Mouse (Mus musculus): ENCODE measurements around the gene Tcf7l2. TPM values are rescaled to one million over a fixed set of nuclear protein-coding genes. Genes with fewer than 3 reads are reported as not detected.

Tcf7l2 gene
- 96.2 and 105 TPM in 2 replicates for polyA plus RNA-seq (2016; fragmentation: Nextera tagmentation; extraction: Ambion mirVana)

DNA sequence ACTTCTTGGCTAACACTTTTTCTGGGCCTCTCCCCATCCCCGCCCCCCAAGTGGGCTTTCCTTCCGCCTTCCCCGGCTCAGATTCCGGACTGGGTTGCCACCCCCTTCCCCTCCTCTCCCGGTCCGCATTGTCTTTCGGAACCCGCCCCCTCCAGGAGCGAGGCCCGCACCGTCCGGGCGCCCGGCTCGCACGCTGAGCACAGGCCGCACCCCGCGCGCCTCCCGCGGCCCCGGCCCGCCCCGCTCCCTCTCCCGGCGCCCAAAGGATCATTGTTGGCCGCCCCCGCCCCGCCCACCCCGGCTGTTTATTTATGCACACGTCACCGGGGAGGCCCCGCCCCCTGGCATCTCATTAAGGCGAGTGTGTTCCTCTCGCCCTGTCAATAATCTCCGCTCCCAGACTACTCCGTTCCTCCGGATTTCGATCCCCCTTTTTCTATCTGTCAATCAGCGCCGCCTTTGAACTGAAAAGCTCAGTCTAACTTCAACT lies at the start of gene Tcf7l2:
Gene Tcf7l2, plus strand, starts transcription at position 382 of the 490 bp plus-strand sequence.
- DNase-seq (ENCODE audit: extremely low spot score, low spot score): peak; percentile 93
- H3K9me3 ChIP-seq: no peaks in the 10 kb centered on the region
- H3K27me3 ChIP-seq (ENCODE audit: poor library complexity, severe bottlenecking): 0 out of 2 replicates have a peak, but pooled peaks cover 3% of the 10 kb centered on the region
- peak within 1 kb of the TSS; percentile 95 for H3K4me3 ChIP-seq
- H3K4me1 ChIP-seq: peaks cover 56% of the 10 kb centered on the region
- WGBS: under 1% methylated on average over 42 of the region's 42 CpGs
- H3K27ac ChIP-seq: peak within 1 kb of the TSS; percentile 100
- H3K36me3 ChIP-seq (replicated peaks): no peaks in the 10 kb centered on the region

DNA sequence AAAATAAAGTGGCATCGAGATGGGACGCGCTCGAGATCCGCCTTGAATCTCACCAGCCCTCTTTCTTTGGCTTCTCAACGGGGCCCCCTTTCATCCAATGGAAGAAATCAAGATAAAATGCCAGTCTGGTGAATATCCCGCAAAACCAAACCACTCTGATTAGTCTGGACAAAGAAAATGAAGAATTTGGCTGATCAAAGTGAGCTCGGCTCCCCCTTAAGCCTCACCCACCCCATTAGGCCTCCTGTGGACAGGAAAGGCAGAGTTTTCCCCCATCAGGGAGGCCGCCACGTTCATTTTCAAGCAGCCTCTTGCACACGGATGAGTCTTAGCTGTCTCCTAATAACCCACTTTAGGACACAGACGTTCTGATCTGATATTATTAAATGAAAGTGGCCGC lies 47.0 kb upstream of the Tcf7l2 start:
- 0 out of 2 replicates have a peak overlapping the region, but pooled peaks have one; percentile 44 for H3K27ac ChIP-seq
- no peaks in the 10 kb centered on the region for H3K9me3 ChIP-seq
- H3K4me3 ChIP-seq: peak overlapping the region; percentile 24; the same call in 1 of the 2 replicates
- no peak for DNase-seq (ENCODE audit: extremely low spot score, low spot score)
- peaks cover 72% of the 10 kb centered on the region for H3K27me3 ChIP-seq (ENCODE audit: poor library complexity, severe bottlenecking)
- 15% methylated on average over 13 of the region's 13 CpGs for WGBS
- peaks cover 13% of the 10 kb centered on the region for H3K4me1 ChIP-seq
- no peaks in the 10 kb centered on the region for H3K36me3 ChIP-seq (replicated peaks)

- Histone ChIP-seq H3K9me3 (no peaks in the 10 kb centered on the region), H3K36me3 (replicated peaks) (no peaks in the 10 kb centered on the region), H3K27me3 (ENCODE audit: poor library complexity, severe bottlenecking) (peaks cover 80% of the 10 kb centered on the region), H3K4me3 (no peak overlapping the region), H3K27ac (no peak overlapping the region), H3K4me1 (peaks cover 17% of the 10 kb centered on the region)
- DNase-seq (ENCODE audit: extremely low spot score, low spot score): no peak
- WGBS: 79% methylated on average over 10 of the region's 10 CpGs
Measured at GRCm38 (mm10) chr19:55695418-55695817, 46.2 kb upstream of the Tcf7l2 start.

DNA sequence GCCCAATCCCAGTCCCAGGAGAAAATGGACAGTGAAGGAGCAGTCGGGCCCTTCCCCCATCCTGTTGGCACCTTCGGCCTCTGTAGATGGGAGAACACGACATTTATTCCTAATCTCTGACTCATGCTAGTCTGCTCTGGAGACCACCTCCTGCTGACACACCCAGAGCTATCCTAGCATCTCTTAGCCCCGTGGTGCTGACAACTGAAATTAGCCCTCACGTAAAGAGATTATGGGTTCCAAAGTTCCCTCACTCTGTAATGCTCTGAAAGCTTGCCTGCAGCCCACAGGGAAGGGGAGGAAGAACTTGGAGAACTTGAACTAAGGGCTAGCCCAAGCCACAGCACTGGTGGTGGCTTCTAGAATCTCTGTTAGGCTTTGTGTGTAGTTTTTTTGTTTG lies 42.7 kb upstream of the Tcf7l2 start:
- WGBS: 79% methylated on average over 5 of the region's 5 CpGs
- Histone ChIP-seq H3K27ac (no peak overlapping the region), H3K36me3 (replicated peaks) (no peaks in the 10 kb centered on the region), H3K4me1 (peaks cover 31% of the 10 kb centered on the region), H3K4me3 (no peak overlapping the region), H3K9me3 (no peaks in the 10 kb centered on the region), H3K27me3 (ENCODE audit: poor library complexity, severe bottlenecking) (peaks cover 77% of the 10 kb centered on the region)
- no peak for DNase-seq (ENCODE audit: extremely low spot score, low spot score)

- Histone ChIP-seq H3K27me3 (ENCODE audit: poor library complexity, severe bottlenecking) (peaks cover 70% of the 10 kb centered on the region), H3K9me3 (no peaks in the 10 kb centered on the region), H3K4me1 (peaks cover 29% of the 10 kb centered on the region), H3K27ac (no peak overlapping the region), H3K36me3 (replicated peaks) (no peaks in the 10 kb centered on the region), H3K4me3 (no peak overlapping the region)
- no peak for DNase-seq (ENCODE audit: extremely low spot score, low spot score)
- WGBS: 52% methylated on average over 6 of the region's 6 CpGs
Measured at GRCm38 (mm10) chr19:55700214-55700568, 41.4 kb upstream of the Tcf7l2 start.

DNA sequence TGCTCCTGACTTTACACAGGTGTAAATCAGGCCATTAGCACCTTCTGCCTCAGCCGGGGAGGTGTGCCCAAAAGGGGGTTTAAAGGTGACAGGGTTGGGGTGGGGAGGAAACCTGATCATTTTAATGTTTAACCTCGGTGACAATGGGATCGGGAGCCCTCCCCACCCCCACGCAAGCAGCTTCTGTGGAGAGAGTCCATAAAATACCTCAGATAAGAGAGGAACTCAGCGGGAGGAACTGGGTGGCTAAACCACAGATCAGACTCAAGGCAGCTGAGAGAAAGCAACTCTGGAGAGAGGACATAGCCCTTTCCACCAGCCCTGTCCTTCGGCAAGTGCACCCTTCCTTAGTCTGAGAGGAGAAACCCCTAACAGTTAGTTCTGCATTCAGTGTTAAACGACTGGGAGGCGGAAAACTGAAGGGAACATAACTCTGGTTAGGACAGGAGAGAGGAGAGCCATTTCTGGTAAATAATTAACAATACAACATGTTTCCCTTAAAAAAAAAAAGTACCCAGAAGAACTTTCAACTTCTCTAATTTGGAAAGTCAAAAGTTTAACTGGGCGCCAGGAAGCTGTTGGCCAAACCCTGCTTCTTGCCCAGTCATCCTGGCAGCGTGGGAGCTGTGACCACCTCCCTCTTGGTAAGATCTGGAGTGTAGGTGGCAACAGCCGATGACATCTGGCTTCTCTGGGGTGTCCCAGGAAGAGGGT lies 40.9 kb upstream of the Tcf7l2 start:
- WGBS: 71% methylated on average over 11 of the region's 11 CpGs
- Histone ChIP-seq H3K27ac (no peak overlapping the region), H3K36me3 (replicated peaks) (no peaks in the 10 kb centered on the region), H3K9me3 (no peaks in the 10 kb centered on the region), H3K4me3 (no peak overlapping the region), H3K4me1 (peaks cover 29% of the 10 kb centered on the region), H3K27me3 (ENCODE audit: poor library complexity, severe bottlenecking) (peaks cover 69% of the 10 kb centered on the region)
- DNase-seq (ENCODE audit: extremely low spot score, low spot score): no peak

- H3K36me3 ChIP-seq (replicated peaks): no peaks in the 10 kb centered on the region
- 91% methylated on average over 9 of the region's 9 CpGs for WGBS
- no peak overlapping the region for H3K27ac ChIP-seq
- H3K9me3 ChIP-seq: no peaks in the 10 kb centered on the region
- H3K4me1 ChIP-seq: peaks cover 31% of the 10 kb centered on the region
- no peak overlapping the region for H3K4me3 ChIP-seq
- peaks cover 71% of the 10 kb centered on the region for H3K27me3 ChIP-seq (ENCODE audit: poor library complexity, severe bottlenecking)
- no peak for DNase-seq (ENCODE audit: extremely low spot score, low spot score)
Measured at GRCm38 (mm10) chr19:55701283-55701633, 40.4 kb upstream of the Tcf7l2 start.

DNA sequence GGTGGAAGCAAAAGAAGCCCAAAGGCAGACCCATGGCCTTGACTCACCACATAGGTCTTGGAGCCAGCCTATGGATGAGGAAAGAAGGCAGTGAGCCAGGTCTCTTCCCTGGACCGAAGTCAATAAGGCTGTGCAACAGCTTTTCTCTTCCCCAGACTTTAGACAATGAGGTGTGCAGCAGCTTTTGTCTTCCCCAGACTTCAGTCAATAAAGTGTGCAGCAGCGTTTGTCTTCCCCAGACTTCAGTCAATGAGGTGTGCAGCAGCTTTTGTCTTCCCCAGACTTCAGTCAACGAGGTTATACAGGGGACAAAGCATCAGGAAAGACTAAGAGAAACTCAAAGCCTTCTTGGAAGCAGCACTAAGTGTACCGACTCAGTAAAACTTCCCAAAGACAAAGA lies 39.5 kb upstream of the Tcf7l2 start:
- no peak overlapping the region for H3K27ac ChIP-seq
- no peak for DNase-seq (ENCODE audit: extremely low spot score, low spot score)
- peaks cover 73% of the 10 kb centered on the region for H3K27me3 ChIP-seq (ENCODE audit: poor library complexity, severe bottlenecking)
- 79% methylated on average over 4 of the region's 4 CpGs for WGBS
- H3K4me1 ChIP-seq: peaks cover 36% of the 10 kb centered on the region
- H3K36me3 ChIP-seq (replicated peaks): no peaks in the 10 kb centered on the region
- no peak overlapping the region for H3K4me3 ChIP-seq
- H3K9me3 ChIP-seq: no peaks in the 10 kb centered on the region

DNA sequence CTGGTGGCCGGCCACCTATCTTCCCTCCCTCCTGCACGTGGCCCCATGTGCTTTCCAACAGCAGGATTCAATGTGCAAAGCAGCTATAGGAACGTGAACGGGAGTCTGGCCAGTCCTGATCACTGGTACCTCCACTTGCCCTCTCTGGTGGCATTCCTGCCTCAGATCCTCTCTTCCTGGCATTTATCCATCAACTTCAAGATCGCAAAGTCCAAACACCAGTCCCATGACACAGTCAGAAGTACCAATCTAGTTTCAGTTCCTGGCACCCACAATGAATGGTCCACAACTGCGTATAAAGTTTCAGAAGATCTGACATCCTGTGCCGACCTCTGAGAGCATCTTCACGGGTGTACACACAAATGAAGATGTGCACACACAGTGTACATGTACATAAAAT lies 38.9 kb upstream of the Tcf7l2 start:
- Histone ChIP-seq H3K4me1 (peaks cover 36% of the 10 kb centered on the region), H3K27me3 (ENCODE audit: poor library complexity, severe bottlenecking) (peaks cover 73% of the 10 kb centered on the region), H3K4me3 (no peak overlapping the region), H3K27ac (0 out of 2 replicates have a peak overlapping the region, but pooled peaks have one; percentile 15), H3K36me3 (replicated peaks) (no peaks in the 10 kb centered on the region), H3K9me3 (no peaks in the 10 kb centered on the region)
- no peak for DNase-seq (ENCODE audit: extremely low spot score, low spot score)
- 89% methylated on average over 8 of the region's 8 CpGs for WGBS

DNA sequence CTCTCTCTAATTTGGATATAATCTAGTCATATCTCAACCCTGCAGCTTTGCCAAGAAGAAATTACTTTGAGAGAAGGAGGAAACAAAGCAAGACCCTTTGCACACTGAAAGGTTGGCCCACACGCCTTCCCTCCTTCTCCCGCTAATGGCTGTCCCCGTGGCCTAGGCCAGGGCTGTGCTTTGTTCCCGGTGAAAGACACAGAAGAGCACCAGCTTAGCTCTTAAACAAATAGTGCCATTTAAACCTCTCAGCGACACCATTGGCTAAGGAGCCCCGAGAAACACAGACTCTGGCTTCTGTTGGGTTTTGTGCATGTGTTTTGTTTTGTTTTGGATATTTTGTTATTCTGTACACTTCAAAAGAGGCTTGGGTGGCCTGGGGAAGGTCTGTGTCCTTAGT lies 37.5 kb upstream of the Tcf7l2 start:
- Histone ChIP-seq H3K4me3 (no peak overlapping the region), H3K36me3 (replicated peaks) (no peaks in the 10 kb centered on the region), H3K27ac (peak overlapping the region; percentile 67), H3K4me1 (peaks cover 36% of the 10 kb centered on the region), H3K9me3 (no peaks in the 10 kb centered on the region), H3K27me3 (ENCODE audit: poor library complexity, severe bottlenecking) (peaks cover 62% of the 10 kb centered on the region)
- no peak for DNase-seq (ENCODE audit: extremely low spot score, low spot score)
- 47% methylated on average over 6 of the region's 6 CpGs for WGBS

DNA sequence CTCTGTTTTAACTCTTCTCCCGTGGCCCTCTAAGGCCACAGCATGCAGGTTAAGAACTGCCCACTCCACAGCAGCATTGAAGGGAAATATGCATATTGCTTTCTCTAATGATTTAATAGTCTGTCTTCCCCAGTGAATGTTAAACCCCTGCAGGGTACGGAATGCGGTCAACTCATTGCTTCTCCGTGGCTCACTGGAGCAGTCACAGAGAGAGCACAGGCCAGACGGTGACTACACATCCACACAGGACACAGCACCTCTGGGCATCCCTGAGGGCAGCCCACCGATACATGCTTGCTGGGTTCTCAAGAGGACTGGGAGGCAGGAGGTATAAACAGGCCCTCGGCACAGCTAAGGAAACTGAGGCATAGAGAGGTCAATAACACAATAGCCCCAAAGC lies 35.3 kb upstream of the Tcf7l2 start:
- H3K9me3 ChIP-seq: no peaks in the 10 kb centered on the region
- peaks cover 29% of the 10 kb centered on the region for H3K4me1 ChIP-seq
- H3K36me3 ChIP-seq (replicated peaks): no peaks in the 10 kb centered on the region
- no peak overlapping the region for H3K4me3 ChIP-seq
- WGBS: 85% methylated on average over 7 of the region's 7 CpGs
- H3K27me3 ChIP-seq (ENCODE audit: poor library complexity, severe bottlenecking): peaks cover 47% of the 10 kb centered on the region
- no peak overlapping the region for H3K27ac ChIP-seq
- DNase-seq (ENCODE audit: extremely low spot score, low spot score): no peak

DNA sequence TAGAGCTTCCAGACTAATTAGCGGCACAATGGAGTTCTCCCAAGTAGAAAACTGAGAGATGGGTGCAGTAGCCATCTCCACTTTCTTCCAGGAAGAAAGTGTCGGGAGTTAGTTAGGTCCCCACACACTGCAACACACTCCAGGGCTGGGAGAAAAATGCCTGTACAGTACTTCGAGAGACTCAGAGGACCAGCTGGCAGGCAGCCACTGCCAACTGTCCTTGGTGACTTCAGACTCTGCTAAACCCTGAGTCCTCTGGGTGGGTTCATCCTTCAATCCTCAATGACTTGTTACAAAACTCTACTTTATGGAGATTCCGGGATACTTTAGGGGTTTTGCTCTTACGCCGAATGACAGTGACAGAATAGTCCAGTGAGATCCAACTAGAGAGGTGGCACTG lies 34.8 kb upstream of the Tcf7l2 start:
- H3K36me3 ChIP-seq (replicated peaks): no peaks in the 10 kb centered on the region
- H3K9me3 ChIP-seq: no peaks in the 10 kb centered on the region
- DNase-seq (ENCODE audit: extremely low spot score, low spot score): no peak
- peaks cover 43% of the 10 kb centered on the region; the same call in 1 of the 2 replicates for H3K27me3 ChIP-seq (ENCODE audit: poor library complexity, severe bottlenecking)
- WGBS: 93% methylated on average over 6 of the region's 6 CpGs
- H3K4me1 ChIP-seq: peaks cover 29% of the 10 kb centered on the region
- H3K27ac ChIP-seq: no peak overlapping the region
- no peak overlapping the region for H3K4me3 ChIP-seq

- 75% methylated on average over 8 of the region's 8 CpGs for WGBS
- H3K9me3 ChIP-seq: no peaks in the 10 kb centered on the region
- DNase-seq (ENCODE audit: extremely low spot score, low spot score): no peak
- H3K4me3 ChIP-seq: no peak overlapping the region
- peaks cover 27% of the 10 kb centered on the region for H3K4me1 ChIP-seq
- H3K36me3 ChIP-seq (replicated peaks): no peaks in the 10 kb centered on the region
- peaks cover 37% of the 10 kb centered on the region; the same call in 1 of the 2 replicates for H3K27me3 ChIP-seq (ENCODE audit: poor library complexity, severe bottlenecking)
- H3K27ac ChIP-seq: no peak overlapping the region
Measured at GRCm38 (mm10) chr19:55708031-55708554, 33.5 kb upstream of the Tcf7l2 start.
